Mouse (Mus musculus): ENCODE measurements at regions not wholly inside any gene's neighbourhood (a gene's known extent, or its start where the extent isn't known, plus 50 kb on each side); places are given as distances from the start of the nearest gene placed in this dataset.

DNA sequence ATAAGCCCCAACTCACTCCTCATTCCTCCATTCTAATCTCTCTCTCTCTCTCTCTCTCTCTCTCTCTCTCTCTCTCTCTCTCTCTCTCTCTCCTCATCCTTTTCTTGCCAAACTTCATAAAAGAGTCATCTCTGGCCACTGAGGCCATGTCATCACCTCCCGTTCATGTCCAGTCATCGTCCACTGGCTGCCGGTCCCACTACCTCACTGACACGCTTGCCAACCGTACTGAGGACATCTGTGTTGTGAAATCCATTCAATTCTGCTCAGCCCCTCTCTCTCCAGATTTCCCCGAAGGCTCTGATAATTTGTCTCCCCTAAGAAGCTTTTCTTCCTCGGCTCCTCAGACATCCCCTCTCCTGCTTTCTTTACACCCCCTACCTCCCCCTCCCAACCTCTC lies 94.7 kb downstream of the Axin2 start:
- no peak for TF ChIP-seq EP300 (IDR thresholded peaks at IDR 0.05; ENCODE audit: low read depth)
- no peak for TF ChIP-seq CTCF (IDR thresholded peaks at IDR 0.05; ENCODE audit: low read depth)
